Comparison of ENCODE assay signal across 22 mouse cellular contexts in genomic region chr13:41925211-41925610, GRCm38 (mm10).
"Had no signal": no experiment of that assay in that cellular context is flagged by ENCODE, and none has a peak within 500 bp of the region (broad histone marks: within the 10 kb centered on the region; RNA-seq: fewer than 3 reads in every experiment).

No protein-coding gene starts in this region.

- DNase-seq: heart, postnatal 10 days; heart, postnatal 14 days; heart, postnatal 36 days; heart, postnatal 4 days; kidney, adult 11 months; kidney, adult 18-20 months; kidney, adult 2 months; kidney, adult 8-10 months; kidney, adult 9 months; kidney, postnatal 10 days; kidney, postnatal 14 days; kidney, postnatal 25 days; kidney, postnatal 36 days; kidney, postnatal 4 days; layer of hippocampus, adult 9-11 months; layer of hippocampus, postnatal 36 days had no signal

- ATAC-seq: hindbrain, embryonic 16.5 days; hindbrain, postnatal 0 days; inflammation-experienced regulatory T-cells, adult 6 months; intestine, embryonic 15.5 days; intestine, embryonic 16.5 days; intestine, postnatal 0 days had no signal
